Mouse (Mus musculus): ENCODE results near the gene Hmg20a. TPM values are rescaled to one million over a fixed set of nuclear protein-coding genes. Genes with fewer than 3 reads are reported as not detected.
A peak's percentile ranks its signal among the peaks of the same experiment; 100 is the strongest.

Hmg20a gene
- polyA plus RNA-seq, 1 experiment: 38.6 TPM

DNA sequence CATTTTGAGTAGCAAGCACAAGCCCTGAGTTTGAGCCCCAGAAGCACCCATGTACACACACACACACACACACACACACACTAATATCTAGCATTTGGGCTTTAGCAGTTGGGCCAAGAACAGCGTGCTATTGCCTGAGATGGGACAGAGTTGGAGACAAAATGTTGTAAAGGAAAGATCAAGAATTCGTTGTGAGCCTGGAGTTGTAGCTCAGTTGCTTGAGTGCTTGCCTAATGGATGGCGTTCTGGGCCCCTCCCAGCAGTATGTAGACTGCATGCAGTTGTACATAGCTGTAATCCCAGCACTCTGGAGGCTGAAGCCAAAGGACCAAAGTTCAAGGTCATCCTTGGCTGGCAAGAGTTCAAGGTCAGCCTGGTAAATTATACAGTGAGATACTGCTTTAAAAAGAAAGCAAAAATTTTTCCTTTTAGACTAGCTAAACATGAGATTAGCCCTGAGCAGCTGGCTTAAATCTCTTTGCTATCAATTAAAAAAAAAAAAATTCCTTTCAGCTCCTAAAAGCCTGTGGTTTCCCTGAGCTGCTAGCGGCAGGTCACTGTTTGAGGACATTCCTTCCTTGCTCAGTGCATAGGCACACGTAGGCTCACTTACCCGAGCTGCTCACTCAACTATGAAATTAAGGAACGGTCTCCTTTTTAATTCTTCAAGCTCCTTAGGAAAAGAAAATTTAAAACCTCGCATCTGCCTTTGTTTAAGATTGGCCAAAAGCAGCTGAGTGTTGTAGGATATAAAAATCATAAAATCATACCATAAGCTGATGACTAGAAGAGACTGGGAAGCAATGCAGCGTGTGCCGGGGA lies 83.5 kb downstream of the Hmg20a start:
- Histone ChIP-seq H3K4me3 (ENCODE audit: insufficient read depth, low read length) (no peak overlapping the region), H3K4me1 (ENCODE audit: control insufficient read depth, insufficient read depth, low read length) (peaks cover 26% of the 10 kb centered on the region), H3K27ac (ENCODE audit: insufficient read depth, low read length) (peak overlapping the region; percentile 80)
- TF ChIP-seq POLR2A (IDR thresholded peaks at IDR 0.05; ENCODE audit: low read depth, low read length) (no peak), CTCF (IDR thresholded peaks at IDR 0.05; ENCODE audit: borderline replicate concordance, insufficient read depth, low read length) (no peak)

DNA sequence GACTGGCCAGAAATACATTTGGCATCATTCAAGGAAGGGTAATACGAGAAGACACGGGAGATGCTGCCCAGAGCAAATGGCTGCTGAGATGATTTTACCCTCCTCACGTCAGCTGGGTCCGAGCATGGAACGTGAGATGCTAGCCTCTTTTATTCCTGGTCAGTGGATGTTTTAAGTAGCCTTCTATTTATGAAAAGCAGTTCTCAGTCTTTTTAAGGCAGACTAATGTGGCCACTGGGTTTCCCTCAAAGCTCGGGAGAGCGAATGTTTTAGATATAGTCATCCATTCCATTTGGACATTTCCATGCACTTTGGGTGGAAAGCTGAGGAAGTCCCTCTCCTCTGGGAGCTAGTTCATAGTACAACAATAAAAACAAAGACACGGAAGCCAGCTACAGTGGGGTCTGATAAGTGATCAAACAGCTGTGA lies 84.1 kb downstream of the Hmg20a start:
- no peak overlapping the region for H3K4me3 ChIP-seq (ENCODE audit: insufficient read depth, low read length)
- H3K4me1 ChIP-seq (ENCODE audit: control insufficient read depth, insufficient read depth, low read length): peaks cover 24% of the 10 kb centered on the region; the same call in 1 of the 2 replicates
- peak overlapping the region; percentile 80 for H3K27ac ChIP-seq (ENCODE audit: insufficient read depth, low read length)
- no peak for TF ChIP-seq CTCF (IDR thresholded peaks at IDR 0.05; ENCODE audit: borderline replicate concordance, insufficient read depth, low read length)
- no peak for TF ChIP-seq POLR2A (IDR thresholded peaks at IDR 0.05; ENCODE audit: low read depth, low read length)

GRCm38 (mm10) chr9:56503621-56504500 lies 85.5 kb downstream of the Hmg20a start:
- TF ChIP-seq POLR2A (IDR thresholded peaks at IDR 0.05; ENCODE audit: low read depth, low read length): no peak
- TF ChIP-seq CTCF (IDR thresholded peaks at IDR 0.05; ENCODE audit: borderline replicate concordance, insufficient read depth, low read length): no peak
- Histone ChIP-seq H3K27ac (ENCODE audit: insufficient read depth, low read length) (peak overlapping the region; percentile 88), H3K4me1 (ENCODE audit: control insufficient read depth, insufficient read depth, low read length) (peaks cover 24% of the 10 kb centered on the region; the same call in 1 of the 2 replicates), H3K4me3 (ENCODE audit: insufficient read depth, low read length) (no peak overlapping the region)

GRCm38 (mm10) chr9:56504511-56504910 lies 86.1 kb downstream of the Hmg20a start:
- H3K4me3 ChIP-seq (ENCODE audit: insufficient read depth, low read length): no peak overlapping the region
- H3K27ac ChIP-seq (ENCODE audit: insufficient read depth, low read length): peak overlapping the region; percentile 88
- no peak for TF ChIP-seq POLR2A (IDR thresholded peaks at IDR 0.05; ENCODE audit: low read depth, low read length)
- TF ChIP-seq CTCF (IDR thresholded peaks at IDR 0.05; ENCODE audit: borderline replicate concordance, insufficient read depth, low read length): no peak
- peaks cover 24% of the 10 kb centered on the region; the same call in 1 of the 2 replicates for H3K4me1 ChIP-seq (ENCODE audit: control insufficient read depth, insufficient read depth, low read length)

GRCm38 (mm10) chr9:56505083-56505792 lies 86.8 kb downstream of the Hmg20a start:
- Histone ChIP-seq H3K4me3 (ENCODE audit: insufficient read depth, low read length) (no peak overlapping the region), H3K4me1 (ENCODE audit: control insufficient read depth, insufficient read depth, low read length) (peaks cover 24% of the 10 kb centered on the region; the same call in 1 of the 2 replicates), H3K27ac (ENCODE audit: insufficient read depth, low read length) (peak overlapping the region; percentile 88)
- TF ChIP-seq CTCF (IDR thresholded peaks at IDR 0.05; ENCODE audit: borderline replicate concordance, insufficient read depth, low read length) (no peak), POLR2A (IDR thresholded peaks at IDR 0.05; ENCODE audit: low read depth, low read length) (no peak)

DNA sequence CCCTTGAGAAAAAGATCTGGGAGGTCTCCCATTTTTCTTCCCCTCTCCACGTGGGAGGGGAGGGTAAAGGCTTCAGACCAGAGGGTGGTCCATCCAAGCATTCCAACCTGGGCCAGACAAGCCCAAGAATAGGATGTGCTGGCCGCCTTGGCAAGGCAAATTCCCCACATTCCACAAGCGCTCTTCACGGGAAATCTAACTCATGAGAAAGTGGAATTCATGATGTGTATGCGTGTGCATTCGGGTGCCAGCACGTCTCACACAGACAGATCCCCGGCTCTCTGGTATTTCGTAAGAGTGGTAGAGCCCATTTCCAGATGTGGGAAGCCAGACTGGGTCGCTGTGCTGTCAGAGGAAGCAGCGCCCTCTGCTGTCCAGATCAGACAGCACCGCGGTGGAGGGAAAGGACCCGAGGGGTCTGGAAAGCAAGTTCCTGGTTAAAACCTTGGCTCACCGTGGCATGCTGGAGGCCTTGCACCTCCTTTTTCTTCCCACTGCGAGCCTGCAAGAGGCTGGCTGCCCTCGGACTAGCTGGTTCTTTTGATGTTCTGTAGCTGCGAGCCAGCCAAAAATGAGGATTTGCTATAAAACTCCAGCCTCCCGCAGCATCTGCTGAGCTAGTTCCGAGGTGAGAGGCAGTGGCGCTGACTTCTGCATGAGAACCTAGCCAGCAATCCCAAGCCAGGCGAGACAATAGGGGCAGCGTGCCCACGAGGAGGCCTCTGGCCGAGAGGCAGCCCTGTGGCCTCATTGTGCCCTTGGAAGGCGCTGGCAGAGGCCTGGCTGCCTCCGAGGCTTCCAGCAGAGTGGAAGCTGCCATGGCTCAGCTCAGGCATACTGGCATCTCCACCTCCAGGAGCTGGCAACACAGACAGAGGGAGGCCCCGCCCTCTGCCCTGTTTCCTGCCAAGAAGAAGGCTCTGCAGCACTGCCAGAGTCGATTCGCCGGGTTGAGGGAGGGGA lies 87.7 kb downstream of the Hmg20a start:
- peak; percentile 96 for TF ChIP-seq CTCF (IDR thresholded peaks at IDR 0.05; ENCODE audit: borderline replicate concordance, insufficient read depth, low read length)
- TF ChIP-seq POLR2A (IDR thresholded peaks at IDR 0.05; ENCODE audit: low read depth, low read length): peak; percentile 73
- Histone ChIP-seq H3K4me3 (ENCODE audit: insufficient read depth, low read length) (peak overlapping the region; percentile 21), H3K4me1 (ENCODE audit: control insufficient read depth, insufficient read depth, low read length) (peaks cover 24% of the 10 kb centered on the region; the same call in 1 of the 2 replicates), H3K27ac (ENCODE audit: insufficient read depth, low read length) (peak overlapping the region; percentile 92)

- peaks cover 20% of the 10 kb centered on the region; the same call in 1 of the 2 replicates for H3K4me1 ChIP-seq (ENCODE audit: control insufficient read depth, insufficient read depth, low read length)
- peak overlapping the region; percentile 21 for H3K4me3 ChIP-seq (ENCODE audit: insufficient read depth, low read length)
- TF ChIP-seq POLR2A (IDR thresholded peaks at IDR 0.05; ENCODE audit: low read depth, low read length) (0 out of 2 replicates have a peak, but pooled peaks have one; percentile 9), CTCF (IDR thresholded peaks at IDR 0.05; ENCODE audit: borderline replicate concordance, insufficient read depth, low read length) (no peak)
These were observed 88.7 kb downstream of the Hmg20a start for GRCm38 (mm10) chr9:56506931-56507681.

GRCm38 (mm10) chr9:56507682-56508061 lies 89.3 kb downstream of the Hmg20a start:
- TF ChIP-seq CTCF (IDR thresholded peaks at IDR 0.05; ENCODE audit: borderline replicate concordance, insufficient read depth, low read length) (no peak), POLR2A (IDR thresholded peaks at IDR 0.05; ENCODE audit: low read depth, low read length) (no peak)
- Histone ChIP-seq H3K4me1 (ENCODE audit: control insufficient read depth, insufficient read depth, low read length) (peaks cover 20% of the 10 kb centered on the region; the same call in 1 of the 2 replicates), H3K4me3 (ENCODE audit: insufficient read depth, low read length) (peak overlapping the region; percentile 21; the same call in 1 of the 2 replicates), H3K27ac (ENCODE audit: insufficient read depth, low read length) (peak overlapping the region; percentile 92)

More at GRCm38 (mm10) chr9:56506931-56507681, 88.7 kb downstream of the Hmg20a start:
- H3K27ac ChIP-seq (ENCODE audit: insufficient read depth, low read length): peak overlapping the region; percentile 92
